Mouse (Mus musculus) liver, embryonic 12.5 days (tissue): ENCODE results near the gene Gm14226. TPM values are rescaled to one million over a fixed set of nuclear protein-coding genes. Genes with fewer than 3 reads are reported as not detected.

ENCODE experiments used
- ATAC-seq: fragments of 200-750 bp; cut with Nextera tagmentation; 2 replicates; pipeline ENCODE4 v1.8.0; 2017; ENCODE audit warnings: moderate number of reproducible peaks, mild to moderate bottlenecking, moderate library complexity
- H3K27ac ChIP-seq: fragments of 300-500 bp; sonication (generic); 2 replicates; pipeline ENCODE4 v1.5.1; 2016; ENCODE audit warnings: mild to moderate bottlenecking
- H3K27me3 ChIP-seq: fragments of 300-500 bp; sonication (generic); replicated peaks from 2 replicates; pipeline ENCODE4 v1.6.1; 2016; ENCODE audit warnings: mild to moderate bottlenecking, moderate library complexity
- H3K36me3 ChIP-seq: fragments of 300-500 bp; sonication (generic); 2 replicates; pipeline ENCODE4 v1.6.1; 2016; ENCODE audit warnings: mild to moderate bottlenecking, moderate library complexity
- H3K4me1 ChIP-seq: fragments of 300-500 bp; sonication (generic); 2 replicates; pipeline ENCODE4 v1.6.1; 2016
- H3K4me2 ChIP-seq: fragments of 300-500 bp; sonication (generic); 2 replicates; pipeline ENCODE4 v1.6.1; 2016; ENCODE audit warnings: mild to moderate bottlenecking, moderate library complexity
- H3K4me3 ChIP-seq: fragments of 300-500 bp; sonication (generic); 2 replicates; pipeline ENCODE4 v1.5.1; 2016; ENCODE audit warnings: mild to moderate bottlenecking, moderate library complexity
- H3K9ac ChIP-seq: fragments of 300-500 bp; sonication (generic); 2 replicates; pipeline ENCODE4 v1.6.1; 2016; ENCODE audit warnings: mild to moderate bottlenecking, moderate library complexity
- H3K9me3 ChIP-seq: fragments of 300-500 bp; sonication (generic); replicated peaks from 2 replicates; pipeline ENCODE4 v1.6.1; 2016; ENCODE audit warnings: mild to moderate bottlenecking, moderate library complexity
- WGBS: fragments of 180-500 bp; shearing (Covaris S2); methylation state at CpG from one replicate; pipeline ENCODE4 v1.1.7; 2016; ENCODE audit not compliant: insufficient replicate concordance; 5-methylcytosine and 5-hydroxymethylcytosine counted together
- polyA plus RNA-seq: library from polyadenylated mRNA; unstranded; fragments of >200 nt; fragmentation: Nextera tagmentation; extraction: Ambion mirVana; gene quantifications from 2 replicates; pipeline ENCODE4 v1.2.1, GENCODE M21; 2016

The Gm14226 gene
- polyA plus RNA-seq, 1 experiment from 2014 or later = 0.62 TPM

DNA sequence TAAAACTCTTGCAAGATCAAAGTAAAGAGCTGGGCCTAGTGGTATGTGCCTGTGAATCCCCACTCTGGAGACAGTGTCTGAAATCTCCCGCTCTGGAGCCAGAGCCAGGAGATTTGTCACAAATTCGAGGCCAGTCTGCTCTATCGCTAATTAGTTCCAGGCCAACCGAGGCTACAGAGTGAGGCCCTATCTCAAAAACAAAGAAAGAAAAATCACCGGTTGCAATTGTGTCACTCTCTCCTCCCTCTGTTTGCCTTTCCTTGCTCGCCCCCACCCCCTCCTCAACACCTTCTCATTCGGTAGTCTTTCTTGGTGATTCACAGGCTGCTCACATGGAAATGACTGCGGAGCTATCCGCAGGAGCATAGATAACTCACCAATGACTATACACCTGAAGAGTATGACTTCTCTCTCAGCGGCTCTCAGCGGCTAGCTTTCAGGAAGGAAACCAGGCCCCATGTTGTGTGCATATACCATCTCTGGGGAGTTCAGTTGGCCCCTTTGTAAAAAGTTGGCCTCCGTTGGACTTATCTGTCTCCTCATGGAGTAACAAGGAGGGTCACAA lies 56.8 kb downstream of the Gm14226 start:
- ATAC-seq = peak; percentile 6
- no peaks in the 10 kb centered on the region for H3K36me3 ChIP-seq
- WGBS = 15% methylated on average over 12 of the region's 12 CpGs

DNA sequence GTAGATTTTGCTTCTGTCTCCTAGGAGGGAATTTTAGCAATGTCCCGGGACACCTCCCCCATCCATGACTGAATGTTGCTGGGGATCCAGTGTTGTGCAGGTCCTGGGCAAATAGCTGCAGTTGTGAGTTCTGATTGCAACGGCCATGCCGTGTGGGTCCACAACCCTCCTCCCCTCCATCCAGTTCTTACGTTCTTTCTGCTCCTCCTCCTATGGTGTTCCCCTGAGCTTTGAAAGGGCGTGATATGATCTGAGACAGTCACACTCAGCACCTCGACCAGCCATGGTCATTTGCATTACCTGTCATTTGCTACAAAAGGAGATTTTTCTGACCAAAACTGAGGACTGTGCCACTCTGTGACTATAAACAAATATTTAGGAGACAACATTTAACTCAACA lies 57.6 kb downstream of the Gm14226 start:
- H3K27ac ChIP-seq = no peak overlapping the region
- no peak overlapping the region for H3K4me3 ChIP-seq
- WGBS = 70% methylated on average over 6 of the region's 6 CpGs
- H3K36me3 ChIP-seq = no peaks in the 10 kb centered on the region
- H3K4me1 ChIP-seq = peaks cover 49% of the 10 kb centered on the region
- peak overlapping the region; percentile 94; the same call in 1 of the 2 replicates for H3K4me2 ChIP-seq
- H3K9ac ChIP-seq = no peak overlapping the region
- H3K9me3 ChIP-seq = no peaks in the 10 kb centered on the region
- no peak for ATAC-seq
- no peaks in the 10 kb centered on the region for H3K27me3 ChIP-seq

More for the DNA sequence above, 56.8 kb downstream of the Gm14226 start:
- Histone ChIP-seq H3K4me1 (peaks cover 52% of the 10 kb centered on the region), H3K9ac (peak overlapping the region; percentile 91), H3K4me2 (peak overlapping the region; percentile 94), H3K27ac (peak overlapping the region; percentile 88), H3K4me3 (peak overlapping the region; percentile 82), H3K9me3 (no peaks in the 10 kb centered on the region), H3K27me3 (no peaks in the 10 kb centered on the region)

Other genes starting within 250 kb of the Gm14226 start
- not detected in 2 replicates for gene Gm14214, start 248.2 kb upstream of the Gm14226 start, polyA plus RNA-seq
- 29.6 and 37.1 TPM in 2 replicates for gene Raly, start 227.2 kb upstream of the Gm14226 start, polyA plus RNA-seq
- 0.29 and 0.36 TPM in 2 replicates for gene a, start 226.9 kb upstream of the Gm14226 start, polyA plus RNA-seq
- gene Eif2s2, start 125.3 kb upstream of the Gm14226 start, polyA plus RNA-seq = 111 and 115 TPM in 2 replicates
- gene Ahcy, start 56.2 kb downstream of the Gm14226 start, polyA plus RNA-seq = 65.4 and 67.1 TPM in 2 replicates
- 25.3 and 25.9 TPM in 2 replicates for gene Itch, start 115.2 kb downstream of the Gm14226 start, polyA plus RNA-seq
- 152 and 160 TPM in 2 replicates for gene Dynlrb1, start 218.3 kb downstream of the Gm14226 start, polyA plus RNA-seq